Mouse (Mus musculus): ENCODE results near the gene Hnrnpab.
A peak's percentile ranks its signal among the peaks of the same experiment; 100 is the strongest.

Gene Hnrnpab

GRCm38 (mm10) chr11:51606447-51607095, at the start of gene Hnrnpab:
Gene Hnrnpab, minus strand, starts transcription at chr11:51606847.
- ATAC-seq (ENCODE audit: low TSS enrichment): peak; percentile 92

GRCm38 (mm10) chr11:51654891-51655290, 48.2 kb upstream of the Hnrnpab start:
- no peak for ATAC-seq (ENCODE audit: low TSS enrichment)

GRCm38 (mm10) chr11:51653736-51654135, 47.1 kb upstream of the Hnrnpab start:
- ATAC-seq (ENCODE audit: low TSS enrichment): no peak

GRCm38 (mm10) chr11:51652889-51653418, 46.3 kb upstream of the Hnrnpab start:
- ATAC-seq (ENCODE audit: low TSS enrichment): no peak

DNA sequence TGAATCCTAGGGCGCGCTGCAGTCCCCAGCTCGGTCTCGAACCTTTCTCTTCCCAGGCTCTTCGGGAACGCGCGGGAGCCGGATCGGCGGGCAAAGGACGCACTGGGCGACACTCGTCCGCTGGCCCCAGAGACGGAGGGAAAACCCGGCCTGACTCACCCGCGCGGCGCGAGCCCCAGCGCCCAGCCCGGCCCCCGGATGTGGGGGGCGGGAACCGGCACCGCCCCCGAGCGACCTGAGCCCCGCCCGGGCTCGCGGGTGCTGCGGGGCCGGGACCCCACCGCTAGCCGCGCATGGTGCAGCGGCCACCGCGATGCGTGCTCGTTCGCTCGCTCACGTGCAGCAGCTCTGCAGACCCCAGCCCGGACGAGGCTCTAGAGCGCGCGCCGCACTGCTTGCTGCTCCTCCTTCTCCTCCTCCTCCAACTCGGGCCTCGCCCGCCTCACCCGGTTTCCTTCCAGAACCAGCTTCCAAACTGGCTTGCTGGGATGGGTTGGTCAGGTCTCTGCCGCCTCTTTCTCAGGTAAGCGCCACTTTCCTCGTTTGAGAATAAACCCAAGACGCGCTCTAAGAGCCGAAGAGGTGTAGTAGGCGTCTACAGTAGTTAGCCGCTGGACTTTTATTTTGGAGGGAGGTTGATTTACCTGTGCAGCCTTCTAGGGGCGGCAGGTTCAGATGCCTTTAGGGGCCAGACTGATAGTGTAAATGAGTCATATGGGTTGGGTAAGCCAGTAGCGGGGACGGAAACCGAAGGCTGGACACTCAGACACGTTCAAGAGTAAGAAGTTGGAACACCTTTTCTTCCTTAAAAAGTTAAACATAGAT, 44.3 kb upstream of the Hnrnpab start, which contains the start of the genes N4bp3 and D930048N14Rik:
TSS of gene N4bp3 (minus strand) at position 152 of the 825 bp plus-strand sequence.
TSS of gene D930048N14Rik (plus strand) at position 264 of the 825 bp plus-strand sequence.
- ATAC-seq (ENCODE audit: low TSS enrichment): peak; percentile 31; the same call in 1 of the 2 replicates

- ATAC-seq (ENCODE audit: low TSS enrichment): 0 out of 2 replicates have a peak, but pooled peaks have one; percentile 4
Observed at GRCm38 (mm10) chr11:51650261-51650660, 43.6 kb upstream of the Hnrnpab start.

DNA sequence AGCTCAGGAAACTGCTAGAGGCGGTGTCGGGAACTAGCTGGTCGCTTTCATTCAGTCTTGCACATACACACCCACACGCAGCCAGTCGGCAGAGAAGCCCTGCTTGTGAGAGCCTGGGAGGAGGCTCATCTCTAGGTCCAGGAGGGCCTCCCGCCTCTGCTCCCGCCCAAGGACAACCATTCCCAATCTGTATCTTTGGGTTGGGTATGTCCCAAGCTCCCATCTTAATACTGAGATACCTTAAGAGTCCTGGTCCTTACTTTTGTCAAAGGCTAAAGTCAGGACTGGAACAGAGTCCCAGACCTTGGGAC, 43.2 kb upstream of the Hnrnpab start:
- ATAC-seq (ENCODE audit: low TSS enrichment): peak; percentile 75

- ATAC-seq (ENCODE audit: low TSS enrichment): 0 out of 2 replicates have a peak, but pooled peaks have one; percentile 2
Observed at GRCm38 (mm10) chr11:51649111-51649888, 42.7 kb upstream of the Hnrnpab start.

DNA sequence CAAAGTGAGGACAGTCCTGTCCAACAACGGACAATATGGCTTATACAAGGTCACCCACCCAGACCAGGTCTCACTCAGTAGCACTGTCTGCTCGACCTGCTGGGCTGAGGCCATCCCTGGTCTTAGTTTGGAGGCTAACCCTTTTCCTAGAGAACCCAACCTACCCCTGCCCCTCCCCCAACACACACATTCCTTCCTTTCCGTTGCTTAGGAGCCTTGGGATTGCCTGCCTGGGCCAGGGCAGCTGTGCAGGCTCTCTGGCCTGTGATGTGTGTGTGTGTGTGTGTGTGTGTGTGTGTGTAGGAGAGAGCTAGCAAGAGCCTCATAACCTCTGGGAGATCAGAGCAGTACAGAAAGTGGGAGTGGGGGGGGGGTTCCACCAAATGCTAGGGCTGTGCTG, 41.9 kb upstream of the Hnrnpab start:
- no peak for ATAC-seq (ENCODE audit: low TSS enrichment)

DNA sequence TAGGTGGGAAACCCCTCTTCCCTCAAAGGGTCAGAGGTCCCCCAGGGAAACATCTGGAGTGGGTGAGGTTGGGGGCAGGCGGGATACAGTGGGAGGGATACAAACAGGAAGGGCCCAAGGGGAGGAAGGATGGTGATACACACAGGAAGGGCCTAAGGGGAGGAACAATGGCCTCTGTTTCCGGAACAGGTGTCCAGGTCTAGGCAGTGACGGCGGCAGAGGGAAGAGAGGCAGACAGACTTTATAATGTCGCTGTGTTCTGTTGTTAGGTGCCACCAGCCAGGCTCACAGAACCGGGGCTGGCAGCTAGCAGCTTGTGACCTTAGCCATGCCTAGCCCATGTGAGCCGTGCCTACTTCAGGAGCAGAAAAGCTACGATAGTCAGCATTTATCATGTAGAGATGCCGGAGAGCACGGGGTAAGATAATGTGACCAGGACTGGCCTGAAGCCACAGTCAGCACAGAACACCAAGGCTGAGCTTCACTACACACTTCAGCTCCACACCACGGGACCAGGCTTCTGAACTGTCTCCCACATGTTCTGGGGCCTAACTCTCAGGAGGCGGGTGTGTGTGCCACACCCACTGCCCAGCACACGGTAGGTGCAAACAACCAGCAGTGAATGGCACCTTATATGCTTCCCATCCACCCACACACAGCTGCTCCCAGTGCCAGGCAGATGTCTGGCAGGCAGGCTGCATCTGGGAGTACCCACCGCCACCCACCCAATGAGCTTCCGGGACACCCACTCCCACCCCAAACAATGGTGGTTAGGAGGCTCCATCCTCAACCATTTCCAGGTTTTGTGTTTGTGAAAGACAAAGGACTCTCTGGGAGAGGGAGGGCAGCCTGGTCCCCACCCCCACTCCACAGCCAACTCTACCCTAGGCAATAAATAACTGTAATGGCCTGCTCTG, 40.4 kb upstream of the Hnrnpab start:
- peak; percentile 29 for ATAC-seq (ENCODE audit: low TSS enrichment)

DNA sequence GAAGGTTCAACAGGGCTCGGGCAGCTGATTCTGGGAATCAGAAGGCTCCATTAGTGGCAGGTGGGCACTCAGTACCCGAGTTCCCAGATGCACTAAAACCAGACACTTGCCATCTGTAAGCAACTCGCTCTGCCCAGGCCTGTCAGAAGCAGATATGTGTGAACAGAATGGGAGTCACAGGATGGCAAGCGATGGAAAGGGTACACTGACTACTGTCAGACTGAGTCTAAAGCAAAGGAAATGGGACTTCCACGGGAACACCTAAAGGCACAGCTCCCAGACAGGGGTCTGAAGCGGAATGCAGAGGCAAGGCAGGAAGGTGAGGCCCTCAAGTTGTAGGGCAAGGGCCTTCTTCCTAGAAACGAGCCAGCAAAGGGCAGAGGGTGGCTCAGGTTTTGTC, 39.6 kb upstream of the Hnrnpab start:
- no peak for ATAC-seq (ENCODE audit: low TSS enrichment)

DNA sequence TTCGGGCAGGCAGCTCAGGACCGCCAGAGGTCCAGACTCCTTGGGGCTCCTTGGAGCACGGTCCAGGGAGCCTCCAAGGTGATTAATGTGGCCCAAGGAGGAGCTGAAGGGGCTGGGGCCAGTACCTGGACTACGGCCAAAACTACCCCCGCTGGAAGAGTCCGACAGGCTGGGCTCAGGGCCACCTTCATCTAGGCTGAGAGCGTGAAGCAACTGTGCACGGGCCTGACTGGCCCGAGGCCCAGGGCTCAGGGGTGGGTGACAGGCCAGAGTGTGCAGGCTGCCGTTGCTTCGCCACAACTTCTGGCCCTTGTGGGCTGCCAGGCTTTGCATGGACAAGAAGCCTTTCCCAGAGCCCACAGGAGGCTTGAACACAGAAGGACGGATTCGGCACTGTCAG, 38.6 kb upstream of the Hnrnpab start:
- no peak for ATAC-seq (ENCODE audit: low TSS enrichment)

DNA sequence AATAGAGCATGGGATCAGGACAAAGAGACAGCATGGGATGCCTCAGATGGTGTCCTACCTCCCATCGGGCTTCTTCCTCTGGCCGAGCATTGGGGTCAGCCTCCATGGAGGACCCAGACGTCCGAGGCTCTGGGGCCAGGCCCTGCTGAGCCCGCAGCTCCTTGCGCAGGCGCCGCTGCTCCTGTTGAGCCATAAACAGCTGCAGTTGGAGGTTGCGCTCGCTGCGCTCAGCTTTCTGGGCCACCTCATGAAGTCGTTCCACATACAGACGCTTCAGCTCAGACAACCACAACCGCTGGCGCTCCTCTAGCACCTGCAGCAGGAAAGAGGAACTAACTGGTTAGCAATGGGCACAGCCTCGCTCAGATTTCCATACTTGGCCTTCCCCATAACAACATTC, 37.6 kb upstream of the Hnrnpab start:
- no peak for ATAC-seq (ENCODE audit: low TSS enrichment)

- ATAC-seq (ENCODE audit: low TSS enrichment): peak; percentile 10; the same call in 1 of the 2 replicates
Observed at GRCm38 (mm10) chr11:51643761-51644160, 37.1 kb upstream of the Hnrnpab start.

DNA sequence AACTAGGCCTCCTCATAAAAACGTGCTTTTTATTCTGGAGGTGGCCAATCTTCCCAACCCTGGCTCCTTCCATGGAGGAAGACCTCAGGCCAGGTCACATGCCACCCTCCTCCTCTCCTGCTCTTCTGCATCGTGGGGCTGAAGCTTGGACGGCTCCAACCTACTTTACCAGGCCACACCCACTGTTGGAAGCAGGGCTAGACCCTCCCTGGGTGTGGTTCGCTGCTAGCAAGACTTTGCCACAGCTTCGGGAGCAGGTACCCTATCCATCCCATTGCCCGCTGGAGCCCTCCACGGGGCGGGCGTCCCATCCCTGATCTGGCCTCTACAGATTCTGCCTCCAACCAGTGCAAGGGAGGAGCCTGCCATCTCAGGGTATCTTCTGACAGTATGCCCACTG, 36.6 kb upstream of the Hnrnpab start:
- no peak; the same call in 1 of the 2 replicates for ATAC-seq (ENCODE audit: low TSS enrichment)

GRCm38 (mm10) chr11:51640748-51641147, 34.1 kb upstream of the Hnrnpab start:
- ATAC-seq (ENCODE audit: low TSS enrichment): no peak

DNA sequence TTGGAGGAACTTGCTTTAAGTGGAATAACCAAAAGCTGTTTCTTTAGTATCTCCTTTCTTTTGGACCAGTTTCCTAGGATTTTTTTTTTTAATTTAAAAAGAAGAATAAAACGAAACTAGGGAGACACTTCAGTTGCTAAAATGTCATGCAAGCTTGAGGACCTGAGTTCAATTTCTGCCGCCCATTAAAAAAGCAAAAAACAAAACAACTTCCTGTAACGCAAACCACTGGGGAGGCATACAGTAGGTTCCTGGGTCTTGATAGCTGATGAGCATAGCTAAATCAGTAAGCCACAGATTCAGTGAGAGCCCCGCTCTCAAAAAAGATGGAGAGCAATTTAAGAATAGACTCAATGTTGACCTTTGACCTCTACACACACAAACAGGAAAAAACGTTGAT, 31.9 kb upstream of the Hnrnpab start:
- ATAC-seq (ENCODE audit: low TSS enrichment): no peak

- no peak for ATAC-seq (ENCODE audit: low TSS enrichment)
Observed at GRCm38 (mm10) chr11:51637971-51638414, 31.3 kb upstream of the Hnrnpab start.

- peak; percentile 51 for ATAC-seq (ENCODE audit: low TSS enrichment)
Observed at GRCm38 (mm10) chr11:51636323-51636684, 29.7 kb upstream of the Hnrnpab start.

DNA sequence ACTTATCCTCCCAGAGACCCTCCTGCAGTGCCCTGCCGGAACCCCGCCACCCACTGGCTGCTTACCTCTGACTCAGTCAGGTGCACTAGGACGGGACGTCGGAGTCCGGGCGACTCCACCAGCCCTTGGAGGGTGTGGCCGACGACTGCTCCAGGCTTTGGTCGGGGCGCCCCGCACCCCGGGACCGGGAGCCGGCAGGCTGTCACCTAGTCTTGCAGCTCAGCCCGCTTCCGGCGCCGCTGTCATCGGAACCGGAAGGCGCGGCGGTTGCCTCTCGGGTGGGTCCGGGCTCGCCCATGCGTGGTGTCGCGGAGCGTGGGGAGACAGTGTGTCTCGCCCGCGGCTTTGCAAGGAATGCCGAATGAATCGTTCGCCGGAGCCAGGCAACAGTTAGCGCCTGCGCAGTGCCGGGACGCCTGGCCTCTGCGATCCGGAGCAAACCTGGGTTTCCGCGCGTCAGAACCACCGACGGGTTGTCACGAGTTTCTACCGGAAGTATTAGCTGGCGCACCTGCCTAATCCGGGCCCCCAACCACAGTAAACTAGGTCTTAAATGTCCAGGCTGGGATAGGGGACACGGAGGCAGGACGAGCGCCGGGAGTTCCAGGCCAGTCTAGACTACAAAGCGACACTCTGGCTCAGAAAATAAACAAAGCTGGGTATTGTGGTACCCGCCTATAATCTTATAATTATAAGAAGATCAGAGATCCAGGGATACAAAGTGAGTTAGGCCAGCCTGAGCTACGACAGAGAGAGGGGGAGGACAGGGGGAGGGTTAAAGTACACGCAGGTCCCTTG, 29.1 kb upstream of the Hnrnpab start, which contains the start of gene Rmnd5b:
TSS of gene Rmnd5b (minus strand) at position 372 of the 798 bp plus-strand sequence.
- ATAC-seq (ENCODE audit: low TSS enrichment): peak; percentile 93
